Mouse (Mus musculus) urinary bladder, postnatal 4 days (tissue): ENCODE measurements at regions not wholly inside any gene's neighbourhood (a gene's known extent, or its start where the extent isn't known, plus 50 kb on each side); places are given as distances from the start of the nearest gene placed in this dataset.
"Not testable (repeated sequence)": the region's sequence is repeated elsewhere in the genome, so short reads cannot be mapped to it uniquely, and the experiment has no call there.

Experiments
- DNase-seq, 2 experiments: peaks; one replicate each; pipeline ENCODE4 v3.0.0; 2021 to 2022; ENCODE audit warnings: low spot score in 2 of 2

- no peak for DNase-seq
Observed at GRCm38 (mm10) chr10:57313799-57314198, 172.4 kb upstream of the Hsf2 start.

GRCm38 (mm10) chr10:57317067-57317466 is 169.1 kb upstream of the Hsf2 start:
- no peak for DNase-seq

- no peak for DNase-seq
Observed at GRCm38 (mm10) chr10:57319171-57319570, 167.0 kb upstream of the Hsf2 start.

- DNase-seq = no peak
Observed at GRCm38 (mm10) chr10:57322717-57323424, 163.3 kb upstream of the Hsf2 start.

- no peak for DNase-seq
Observed at GRCm38 (mm10) chr10:57324226-57324625, 162.0 kb upstream of the Hsf2 start.

GRCm38 (mm10) chr10:57362781-57363180 is 123.4 kb upstream of the Hsf2 start:
- not testable (repeated sequence) for DNase-seq
